Mouse (Mus musculus): ENCODE data around the gene Dnajc7.

DNA sequence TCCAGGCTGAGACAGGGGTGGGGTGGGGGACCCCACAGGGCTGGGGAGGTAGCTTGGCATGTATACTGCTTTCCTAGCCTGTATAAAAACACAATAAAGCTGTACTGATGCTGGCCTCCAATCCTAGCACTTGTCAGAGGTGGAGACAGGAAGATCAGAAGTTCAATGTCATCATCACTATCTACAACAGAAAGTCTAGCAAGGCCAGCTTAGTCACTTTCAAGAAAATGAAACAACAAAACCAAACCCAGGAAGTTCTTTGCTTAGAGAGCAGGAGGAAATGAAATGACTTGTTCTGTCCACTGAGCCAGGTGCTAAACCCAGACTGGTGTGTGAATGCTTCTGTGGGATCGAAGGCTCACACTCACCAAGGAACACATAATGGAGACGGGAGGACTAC, 31.5 kb downstream of the Dnajc7 start:
- TF ChIP-seq CTCF (IDR thresholded peaks at IDR 0.05; ENCODE audit: borderline replicate concordance, extremely low read depth, insufficient read depth, insufficient read length) (no peak), POLR2A (IDR thresholded peaks at IDR 0.05; ENCODE audit: borderline replicate concordance, extremely low read depth, insufficient read depth, insufficient read length, poor library complexity, severe bottlenecking) (no peak)

Data from brain, embryonic 14.5 days (tissue).